Mouse (Mus musculus): ENCODE data around the gene Dock8. TPM values are rescaled to one million over a fixed set of nuclear protein-coding genes. Genes with fewer than 3 reads are reported as not detected.
A peak's percentile ranks its signal among the peaks of the same experiment; 100 is the strongest.

Gene Dock8
- total RNA-seq, 2 experiments from 2014 or later, result 58.8 to 126 TPM

DNA sequence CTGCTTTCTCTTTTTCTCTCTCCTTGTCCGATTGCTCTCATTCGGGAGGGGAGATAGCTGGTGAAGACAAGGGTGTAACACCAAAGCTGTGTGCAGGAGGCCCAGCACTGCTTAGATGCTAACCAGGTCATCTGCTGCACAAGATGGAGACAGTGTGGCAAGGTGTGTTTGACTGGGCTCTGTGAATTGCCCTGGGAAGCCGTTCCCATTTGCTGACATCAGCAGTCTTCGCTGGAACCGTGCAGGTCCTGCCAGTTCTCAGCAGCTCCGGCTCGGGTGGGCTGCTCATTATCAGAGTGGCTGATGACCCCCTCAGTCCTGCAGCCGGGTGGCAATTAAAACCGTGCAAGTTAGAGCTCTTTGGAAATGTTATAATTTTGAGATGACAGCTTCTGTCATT is 167.1 kb downstream of the Dock8 start:
- no peak for ATAC-seq (replicated peaks; ENCODE audit: poor library complexity, severe bottlenecking)

GRCm38 (mm10) chr19:25171395-25171794 is 172.1 kb downstream of the Dock8 start:
- ATAC-seq (replicated peaks; ENCODE audit: poor library complexity, severe bottlenecking), result no peak

GRCm38 (mm10) chr19:25176746-25177145 is 177.4 kb downstream of the Dock8 start:
- no peak for ATAC-seq (replicated peaks; ENCODE audit: poor library complexity, severe bottlenecking)

- no peak for ATAC-seq (replicated peaks; ENCODE audit: poor library complexity, severe bottlenecking)
Observed at GRCm38 (mm10) chr19:25180024-25180423, 180.7 kb downstream of the Dock8 start.

GRCm38 (mm10) chr19:25180547-25180946 is 181.2 kb downstream of the Dock8 start:
- ATAC-seq (replicated peaks; ENCODE audit: poor library complexity, severe bottlenecking), result no peak

GRCm38 (mm10) chr19:25184076-25184475 is 184.7 kb downstream of the Dock8 start:
- ATAC-seq (replicated peaks; ENCODE audit: poor library complexity, severe bottlenecking), result no peak

GRCm38 (mm10) chr19:25186316-25186715 is 187.0 kb downstream of the Dock8 start:
- no peak for ATAC-seq (replicated peaks; ENCODE audit: poor library complexity, severe bottlenecking)

GRCm38 (mm10) chr19:25187681-25188080 is 188.3 kb downstream of the Dock8 start:
- no peak for ATAC-seq (replicated peaks; ENCODE audit: poor library complexity, severe bottlenecking)

- ATAC-seq (replicated peaks; ENCODE audit: poor library complexity, severe bottlenecking), result no peak
Observed at GRCm38 (mm10) chr19:25193751-25194150, 194.4 kb downstream of the Dock8 start.

DNA sequence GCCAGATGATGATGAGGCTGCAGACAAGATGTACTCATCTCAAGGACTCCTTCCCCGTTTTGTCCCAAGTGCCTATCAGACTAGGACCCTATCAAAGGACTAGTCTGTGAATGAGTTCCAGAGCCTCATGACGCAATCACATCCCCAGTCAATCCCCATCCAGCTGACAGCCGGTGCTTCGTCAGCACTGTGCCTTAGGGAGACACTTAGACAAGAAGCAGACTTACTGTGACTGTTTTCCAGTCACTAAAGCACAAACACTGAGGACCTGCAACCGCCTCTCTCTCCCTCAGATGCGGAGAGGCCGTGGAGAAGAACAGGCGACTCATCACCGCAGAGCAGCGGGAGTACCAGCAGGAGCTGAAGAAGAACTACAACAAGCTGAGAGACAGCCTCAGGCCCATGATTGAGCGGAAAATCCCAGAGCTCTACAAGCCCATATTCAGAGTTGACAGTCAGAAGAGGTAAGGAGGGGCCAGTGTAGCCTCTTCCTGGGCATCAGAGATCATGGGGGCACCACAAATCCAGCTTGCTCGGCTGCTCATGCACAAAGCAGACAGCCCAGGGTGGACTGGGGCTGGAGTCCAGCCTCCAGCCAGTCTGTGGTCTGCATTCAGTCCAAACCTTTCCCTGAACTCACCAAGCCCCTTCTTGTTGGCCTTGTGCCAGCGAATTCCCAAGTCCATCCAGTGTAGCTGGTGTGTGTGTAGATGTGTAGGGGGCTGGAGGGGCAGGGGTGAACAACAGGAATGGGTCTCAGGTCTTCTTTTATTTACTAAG is 200.9 kb downstream of the Dock8 start:
- ATAC-seq (replicated peaks; ENCODE audit: poor library complexity, severe bottlenecking), result no peak

GRCm38 (mm10) chr19:25203077-25203476 is 203.7 kb downstream of the Dock8 start:
- no peak for ATAC-seq (replicated peaks; ENCODE audit: poor library complexity, severe bottlenecking)

- ATAC-seq (replicated peaks; ENCODE audit: poor library complexity, severe bottlenecking), result no peak
Observed at GRCm38 (mm10) chr19:25206969-25207368, 207.6 kb downstream of the Dock8 start.

- ATAC-seq (replicated peaks; ENCODE audit: poor library complexity, severe bottlenecking), result no peak
Observed at GRCm38 (mm10) chr19:25207731-25208361, 208.5 kb downstream of the Dock8 start.

- ATAC-seq (replicated peaks; ENCODE audit: poor library complexity, severe bottlenecking), result no peak
Observed at GRCm38 (mm10) chr19:25208596-25209110, 209.3 kb downstream of the Dock8 start.

GRCm38 (mm10) chr19:25220611-25221010 is 221.3 kb downstream of the Dock8 start:
- ATAC-seq (replicated peaks; ENCODE audit: poor library complexity, severe bottlenecking), result no peak

- ATAC-seq (replicated peaks; ENCODE audit: poor library complexity, severe bottlenecking), result no peak
Observed at GRCm38 (mm10) chr19:25221964-25222640, 222.8 kb downstream of the Dock8 start.

- no peak for ATAC-seq (replicated peaks; ENCODE audit: poor library complexity, severe bottlenecking)
Observed at GRCm38 (mm10) chr19:25230058-25230974, 231.0 kb downstream of the Dock8 start.

DNA sequence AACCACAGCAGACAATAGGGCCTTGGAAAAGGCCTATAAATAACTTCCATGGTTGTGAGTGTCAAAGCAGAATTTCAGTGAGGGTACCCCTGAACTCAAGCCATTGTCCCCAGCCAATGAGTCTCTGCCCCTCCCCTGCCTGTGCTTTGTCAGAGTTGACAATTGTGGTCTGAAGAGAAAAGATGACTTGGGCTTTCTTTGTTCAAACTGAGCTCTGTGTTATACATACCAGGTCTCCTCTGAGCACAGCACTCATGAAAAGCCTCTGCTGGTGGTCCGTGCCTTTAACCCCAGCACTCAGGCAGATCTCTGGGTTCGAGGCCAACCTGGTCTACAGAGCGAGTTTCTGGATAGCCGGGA is 231.6 kb downstream of the Dock8 start:
- no peak for ATAC-seq (replicated peaks; ENCODE audit: poor library complexity, severe bottlenecking)

GRCm38 (mm10) chr19:25232032-25232431 is 232.7 kb downstream of the Dock8 start:
- ATAC-seq (replicated peaks; ENCODE audit: poor library complexity, severe bottlenecking), result peak; percentile 85

All from granulocyte monocyte progenitor cell, adult 5-6 weeks (primary cell).